ENCODE assay signal across 12 mouse cellular contexts in the genomic region with DNA sequence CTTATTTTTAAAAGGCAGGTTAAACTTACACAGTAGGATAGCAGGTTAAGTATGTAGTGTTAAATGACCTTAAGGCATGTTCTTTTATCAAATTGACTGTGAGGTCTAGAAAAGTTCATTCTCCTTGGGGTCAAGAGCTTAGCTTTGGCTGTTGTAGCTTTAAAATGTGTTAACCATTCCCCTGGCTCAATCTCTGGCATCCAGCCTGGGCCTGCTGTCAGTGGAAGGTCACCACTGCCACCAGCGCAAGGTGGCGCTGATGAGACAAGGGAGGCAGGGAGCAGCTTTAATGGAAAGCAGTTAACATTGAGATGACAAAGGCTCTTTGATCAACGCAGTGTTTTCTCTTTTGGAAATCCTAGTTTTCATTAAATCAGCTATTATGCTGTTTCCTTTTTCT. TPM values are rescaled to one million over a fixed set of nuclear protein-coding genes. Genes with fewer than 3 reads are reported as not detected.
DNase-seq lines count a peak whose midpoint lies in the region; ATAC-seq lines count a peak whose summit lies in the region.
"Had no signal": no experiment of that assay in that cellular context is flagged by ENCODE, and none has a peak within 500 bp of the region (broad histone marks: within the 10 kb centered on the region; RNA-seq: fewer than 3 reads in every experiment).

No protein-coding gene starts in this region.

- peak; percentile 32 for DNase-seq in liver
- peak; percentile 77 for DNase-seq in adipocyte (ENCODE audit: low spot score)
- peak; percentile 53 to 74 for DNase-seq in heart, postnatal 14 days
- DNase-seq in frontal cortex, postnatal 14 days (ENCODE audit: low spot score in 2 of 2) = no peak
- no peak for DNase-seq in left cerebral cortex, adult 11 months (ENCODE audit: low spot score)

- H3K27me3 ChIP-seq in liver, embryonic 12.5 days (replicated peaks) = no peaks in the 10 kb centered on the region
- H3K27me3 ChIP-seq in midbrain, embryonic 15.5 days (replicated peaks) = no peaks in the 10 kb centered on the region
- H3K27me3 ChIP-seq: neural tube, embryonic 13.5 days had no signal

- no peak overlapping the region for H3K4me3 ChIP-seq in liver, embryonic 12.5 days
- no peak overlapping the region for H3K4me3 ChIP-seq in midbrain, embryonic 15.5 days
- H3K4me3 ChIP-seq: neural tube, embryonic 13.5 days had no signal

- ATAC-seq in liver, embryonic 12.5 days = no peak
- ATAC-seq in megakaryocyte, adult 5-6 weeks (ENCODE audit: poor library complexity, severe bottlenecking) = peak; percentile 63
- no peak for ATAC-seq in midbrain, embryonic 15.5 days (replicated peaks)

- peaks cover 27% of the 10 kb centered on the region for H3K36me3 ChIP-seq in liver, embryonic 12.5 days
- H3K36me3 ChIP-seq in midbrain, embryonic 15.5 days (replicated peaks) = no peaks in the 10 kb centered on the region

- no peak overlapping the region for H3K27ac ChIP-seq in liver, embryonic 12.5 days
- H3K27ac ChIP-seq in midbrain, embryonic 15.5 days = no peak overlapping the region
- H3K27ac ChIP-seq: neural tube, embryonic 13.5 days had no signal

- no peak overlapping the region for H3K9ac ChIP-seq in liver, embryonic 12.5 days
- no peak overlapping the region for H3K9ac ChIP-seq in midbrain, embryonic 15.5 days
- H3K9ac ChIP-seq: neural tube, embryonic 13.5 days had no signal

- intact Hi-C loops in heart, postnatal 14 days (cut with DNase I) = no loop called here

- H3K4me2 ChIP-seq in liver, embryonic 12.5 days = no peak overlapping the region
- no peak overlapping the region for H3K4me2 ChIP-seq in midbrain, embryonic 15.5 days
- H3K4me2 ChIP-seq: neural tube, embryonic 13.5 days had no signal

- H3K4me1 ChIP-seq in liver, embryonic 12.5 days = no peaks in the 10 kb centered on the region
- peaks cover 2% of the 10 kb centered on the region; the same call in 1 of the 2 replicates for H3K4me1 ChIP-seq in midbrain, embryonic 15.5 days

- WGBS in liver, embryonic 12.5 days (ENCODE audit: insufficient replicate concordance) = 64% methylated on average over 3 of the region's 3 CpGs
- WGBS in midbrain, embryonic 15.5 days = 72% methylated on average over 3 of the region's 3 CpGs

- no peaks in the 10 kb centered on the region for H3K9me3 ChIP-seq in liver, embryonic 12.5 days (replicated peaks)
- no peaks in the 10 kb centered on the region for H3K9me3 ChIP-seq in midbrain, embryonic 15.5 days
- H3K9me3 ChIP-seq: neural tube, embryonic 13.5 days had no signal

RNA-seq across cellular contexts. Expression of gene Oma1, which starts 13.4 kb away (rescaled TPM):
- polyA plus RNA-seq in liver, embryonic 12.5 days (2016; fragmentation: Nextera tagmentation; extraction: Ambion mirVana) = 16.5 and 17.3 TPM in 2 replicates
- total RNA-seq in heart, postnatal 14 days (2021) = 10 to 100 TPM; 24.5 to 25.2 TPM
- total RNA-seq in megakaryocyte, adult 5-6 weeks (2015) = 13.9 and 15.6 TPM in 2 replicates
- total RNA-seq in megakaryocyte, adult 5-6 weeks (2017) = 45.5 and 84.3 TPM in 2 replicates
- polyA plus RNA-seq in midbrain, embryonic 15.5 days (2015; fragmentation: Nextera tagmentation; extraction: Ambion mirVana) = 8.7 and 9.1 TPM in 2 replicates

RNA-seq across cellular contexts. Expression of gene 4921539E11Rik, which starts 36.3 kb away (rescaled TPM):
- polyA plus RNA-seq in liver, embryonic 12.5 days (2016; fragmentation: Nextera tagmentation; extraction: Ambion mirVana) = not detected in 2 replicates
- total RNA-seq in heart, postnatal 14 days (2021) = not detected
- total RNA-seq in megakaryocyte, adult 5-6 weeks (2015) = not detected in 2 replicates
- not detected in 2 replicates for total RNA-seq in megakaryocyte, adult 5-6 weeks (2017)
- polyA plus RNA-seq in midbrain, embryonic 15.5 days (2015; fragmentation: Nextera tagmentation; extraction: Ambion mirVana) = not detected in 2 replicates
- total RNA-seq: left cerebral cortex, postnatal 10 days had no signal
- polyA plus RNA-seq: brain, embryonic 14.5 days; forebrain, embryonic 11.5 days; neural tube, embryonic 13.5 days had no signal

Comparison
In these comparisons a context has a peak if more than half of its experiments do, and no peak if none do; other contexts are left out.
1. DNase-seq: peak in liver (single experiment), adipocyte (single experiment) and heart, postnatal 14 days (2 of 2); none in frontal cortex, postnatal 14 days (0 of 2) and left cerebral cortex, adult 11 months (single experiment).